Mouse (Mus musculus) layer of hippocampus, adult 9-11 months (tissue): ENCODE results near the gene Fam92a.
"Not testable (repeated sequence)": the region's sequence is repeated elsewhere in the genome, so short reads cannot be mapped to it uniquely, and the experiment has no call there.

ENCODE experiments used
- DNase-seq: peaks from one replicate; pipeline ENCODE4 v3.0.0; 2022

Gene Fam92a

DNA sequence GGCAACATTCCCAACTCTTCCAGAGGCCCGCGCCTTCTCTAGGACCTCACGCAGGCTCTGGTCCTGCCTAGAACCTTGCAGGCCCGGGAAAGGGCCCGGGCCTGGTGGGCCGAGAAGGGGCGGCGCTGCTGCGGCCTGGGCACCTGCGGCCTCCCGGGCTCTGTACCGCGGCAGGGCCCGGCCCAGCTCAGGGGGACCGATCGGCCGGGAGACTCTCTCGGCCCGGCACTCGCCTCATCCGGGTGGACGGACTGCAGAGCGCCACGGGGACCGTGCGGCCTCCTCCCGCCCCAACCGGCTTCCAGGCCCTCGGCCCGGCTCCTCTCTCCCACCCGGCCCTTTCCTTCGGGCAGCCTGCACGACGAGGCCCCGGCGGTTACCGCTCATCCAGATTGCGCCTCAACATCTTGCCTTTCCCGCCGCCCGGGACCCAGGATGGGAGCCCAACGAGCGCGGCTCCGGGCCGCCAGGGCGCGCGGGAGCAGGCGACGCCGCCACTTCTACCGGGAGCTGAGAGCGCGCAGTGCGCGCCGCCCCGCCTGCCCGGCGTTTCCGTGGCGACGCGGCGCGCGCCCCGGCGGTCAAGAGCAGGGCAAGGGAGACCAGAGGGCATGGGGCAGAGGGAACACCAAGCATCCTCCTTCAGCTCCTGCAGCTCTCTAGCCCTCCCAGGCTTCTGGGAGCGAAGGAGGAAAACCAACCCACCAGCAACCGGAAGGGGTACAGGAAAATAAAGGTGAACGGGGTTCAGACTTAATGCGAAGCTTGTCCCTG is at the start of gene Fam92a:
Gene Fam92a, minus strand, starts transcription at position 698 of the 774 bp plus-strand sequence.
- peak; percentile 51 for DNase-seq

DNA sequence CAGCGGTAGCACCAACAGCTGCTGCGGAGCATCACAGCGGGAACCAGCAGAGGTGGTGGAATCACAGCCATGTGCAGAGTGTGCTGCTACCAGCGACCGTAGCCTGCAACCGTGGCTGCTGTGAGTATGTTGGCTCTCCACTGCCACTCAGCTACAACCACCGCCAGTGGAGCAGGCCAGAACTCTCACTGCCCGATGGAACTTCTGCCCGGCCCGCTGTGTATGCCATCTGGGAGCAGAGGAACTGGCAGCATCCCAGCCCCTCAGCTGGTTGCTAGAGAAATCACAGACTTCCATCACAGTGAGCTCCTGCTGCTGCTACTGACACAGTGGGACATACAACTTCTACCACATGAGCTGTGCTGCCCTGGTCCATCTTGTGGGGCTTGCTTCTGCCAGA is 7.2 kb upstream of the Fam92a start:
- peak; percentile 78 for DNase-seq

- DNase-seq, result no peak
These were observed 863 bp downstream of the Fam92a start for GRCm38 (mm10) chr4:12170986-12171317.

GRCm38 (mm10) chr4:12147660-12148059 is 24.2 kb downstream of the Fam92a start:
- DNase-seq, result no peak

- DNase-seq, result not testable (repeated sequence)
These were observed 30.3 kb downstream of the Fam92a start for GRCm38 (mm10) chr4:12141516-12141915.

DNA sequence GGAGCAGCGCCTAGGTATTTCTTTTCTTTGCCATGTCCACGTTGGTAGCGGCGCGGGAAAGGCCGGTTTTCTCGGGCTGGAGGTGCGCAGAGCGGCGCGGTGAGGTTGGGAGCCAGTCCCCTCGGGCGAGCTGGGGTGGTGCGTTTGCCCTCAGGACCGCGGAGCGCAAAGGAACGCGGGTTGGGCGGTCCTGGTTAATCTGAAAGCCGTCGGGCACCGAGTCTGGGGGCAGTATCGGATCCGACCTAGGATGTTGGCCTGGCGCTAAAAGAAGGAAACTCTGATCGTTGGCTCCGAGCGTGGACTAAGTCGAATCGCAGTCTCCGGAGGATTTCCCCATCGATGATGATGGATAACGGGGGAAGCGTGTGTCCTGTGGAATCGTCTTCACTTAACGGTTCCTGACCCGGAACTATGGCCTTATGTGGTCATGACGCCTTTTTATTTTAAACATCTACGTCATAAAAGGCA is 31.2 kb downstream of the Fam92a start:
- not testable (repeated sequence) for DNase-seq

DNA sequence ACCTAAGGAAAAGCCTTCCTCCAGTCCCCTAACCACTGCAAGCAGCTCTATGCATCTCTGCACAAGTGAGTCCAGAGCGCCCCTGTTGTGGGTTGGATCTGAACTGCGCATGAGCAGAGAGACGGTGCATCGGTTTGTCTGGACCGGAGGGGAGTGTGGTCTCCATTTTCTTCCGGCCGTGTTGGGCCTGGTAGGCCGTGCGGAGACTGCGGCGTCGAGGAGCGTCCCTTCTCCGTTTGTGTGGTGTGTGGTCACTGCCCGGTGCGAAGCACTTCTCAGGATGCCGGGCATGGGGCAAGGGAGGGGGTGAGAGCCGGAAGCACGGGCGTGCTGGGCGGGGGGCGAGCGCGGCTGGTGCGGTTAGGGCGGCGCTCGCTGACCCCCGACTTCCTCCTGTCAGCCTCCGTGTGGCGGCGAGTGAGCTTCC is 31.7 kb downstream of the Fam92a start, which contains the start of gene Rbm12b1:
Gene Rbm12b1, plus strand, starts transcription at position 124 of the 427 bp plus-strand sequence.
- peak; percentile 81 for DNase-seq
